Mouse (Mus musculus): ENCODE results near the gene Gm20812.
"Not testable (repeated sequence)": the region's sequence is repeated elsewhere in the genome, so short reads cannot be mapped to it uniquely, and the experiment has no call there.

The Gm20812 gene

DNA sequence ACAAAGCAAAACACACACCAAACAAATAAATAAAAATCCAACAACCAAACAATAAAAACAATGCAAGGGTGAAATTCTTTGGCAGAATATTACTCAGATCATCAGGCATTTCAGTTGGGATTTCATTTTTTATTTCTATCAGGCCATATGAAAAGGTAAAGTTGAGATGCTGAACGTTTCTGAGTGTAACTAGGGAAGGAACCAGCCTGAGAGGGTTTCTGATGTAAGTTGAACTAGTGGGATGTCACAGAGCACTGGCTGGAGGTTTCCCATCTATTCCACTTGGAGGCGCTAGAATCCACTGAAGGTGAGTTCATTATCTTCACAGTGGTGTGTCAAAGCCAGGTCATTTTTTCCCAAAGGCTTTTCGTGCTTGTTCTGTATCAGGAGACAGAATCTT lies at the start of gene Gm20812:
Gene Gm20812 (plus strand): TSS at position 301 of the 400 bp plus-strand sequence.
- DNase-seq, result not testable (repeated sequence)
